Mouse (Mus musculus) CH12.LX (cell line): Measurements from ENCODE around the gene Zfp90. TPM values are rescaled to one million over a fixed set of nuclear protein-coding genes. Genes with fewer than 3 reads are reported as not detected.

Source experiments
- DNase-seq: peaks from one replicate; pipeline ENCODE4 v3.0.0-alpha.2; 2013; ENCODE audit errors: extremely low read depth
- H3K27ac ChIP-seq: 2 replicates; pipeline ENCODE4 v1.5.1; 2012; ENCODE audit warnings: low read depth, mild to moderate bottlenecking, control low read depth, moderate library complexity; ENCODE audit not compliant: insufficient read depth
- H3K27me3 ChIP-seq: replicated peaks from 2 replicates; pipeline ENCODE3; 2012; ENCODE audit warnings: inconsistent platforms
- H3K36me3 ChIP-seq, 2 experiments: replicated peaks in 1 of 2; 2 replicates each; pipeline versions ENCODE3 to v1.6.1; 2012; ENCODE audit warnings: inconsistent platforms in 1 of 2, low read length in 1 of 2, mild to moderate bottlenecking in 1 of 2, mixed read lengths in 1 of 2, moderate library complexity in 1 of 2; ENCODE audit not compliant: control insufficient read depth in 1 of 2, insufficient read depth in 1 of 2
- H3K4me1 ChIP-seq, 2 experiments: 2 replicates each; pipeline ENCODE4 v1.6.1; 2012; ENCODE audit warnings: inconsistent platforms in 1 of 2, moderate library complexity in 1 of 2; ENCODE audit not compliant: insufficient read depth in 2 of 2, control insufficient read depth in 1 of 2
- H3K4me2 ChIP-seq: 2 replicates; pipeline ENCODE4 v1.6.1; 2012; ENCODE audit warnings: low read depth, mild to moderate bottlenecking, control low read depth; ENCODE audit not compliant: poor library complexity, insufficient read depth, severe bottlenecking
- H3K4me3 ChIP-seq, 3 experiments: fragments of 150-350 bp in 1 of 3; sonication (generic) in 1 of 3; replicated peaks in 1 of 3; 2 replicates each; pipeline versions ENCODE3 to v1.5.1; 2011 to 2012; ENCODE audit warnings: low read depth in 2 of 3, low read length in 2 of 3, mild to moderate bottlenecking in 2 of 3, moderate library complexity in 2 of 3, control low read depth in 1 of 3, improper control_type of control experiment in 1 of 3, inconsistent platforms in 1 of 3, mixed read lengths in 1 of 3; ENCODE audit not compliant: poor library complexity in 1 of 3
- H3K79me2 ChIP-seq: replicated peaks from 2 replicates; pipeline ENCODE4 v1.6.1; 2012; ENCODE audit warnings: mild to moderate bottlenecking, moderate library complexity; ENCODE audit not compliant: control insufficient read depth, poor library complexity, insufficient read depth, severe bottlenecking; ENCODE audit errors: extremely low read depth
- H3K9ac ChIP-seq: 2 replicates; pipeline ENCODE4 v1.6.1; 2012; ENCODE audit warnings: low read depth, mild to moderate bottlenecking, control low read depth, moderate library complexity; ENCODE audit not compliant: insufficient read depth
- H3K9me3 ChIP-seq: replicated peaks from 2 replicates; pipeline ENCODE3; 2012; ENCODE audit warnings: low read length, inconsistent platforms, mixed read lengths
- BHLHE40 ChIP-seq: IDR thresholded peaks from 2 replicates; pipeline ENCODE4 v1.6.1; 2011; ENCODE audit warnings: mild to moderate bottlenecking, low read depth, low read length, improper control_type of control experiment
- CHD1 ChIP-seq: IDR thresholded peaks from 2 replicates; pipeline ENCODE4 v1.6.1; 2012; ENCODE audit warnings: low read depth, low read length, improper control_type of control experiment, inconsistent platforms
- CTCF ChIP-seq, 2 experiments: IDR thresholded peaks in 1 of 2; conservative IDR thresholded peaks in 1 of 2; 2 replicates each; pipeline ENCODE4 v1.5.1; 2011 to 2012; ENCODE audit warnings: low read depth in 2 of 2, low read length in 2 of 2, improper control_type of control experiment in 1 of 2, inconsistent platforms in 1 of 2, mild to moderate bottlenecking in 1 of 2, moderate library complexity in 1 of 2
- EP300 ChIP-seq: IDR thresholded peaks from 2 replicates; pipeline ENCODE4 v1.6.1; 2011; ENCODE audit warnings: low read length, improper control_type of control experiment
- HCFC1 ChIP-seq: IDR thresholded peaks from 2 replicates; pipeline ENCODE4 v1.6.1; 2012; ENCODE audit warnings: low read depth, mild to moderate bottlenecking, inconsistent platforms, low read length, improper control_type of control experiment
- IRF4 ChIP-seq: IDR thresholded peaks from 2 replicates; pipeline ENCODE4 v1.6.1; 2014; ENCODE audit warnings: low read depth, mild to moderate bottlenecking, inconsistent platforms, low read length, improper control_type of control experiment
- KAT2A ChIP-seq: IDR thresholded peaks from 2 replicates; pipeline ENCODE4 v1.6.1; 2012; ENCODE audit warnings: low read length, improper control_type of control experiment, inconsistent platforms; ENCODE audit not compliant: insufficient replicate concordance
- MAZ ChIP-seq: IDR thresholded peaks from 2 replicates; pipeline ENCODE4 v1.6.1; 2012; ENCODE audit warnings: low read depth, mild to moderate bottlenecking, inconsistent platforms, low read length, improper control_type of control experiment, moderate library complexity
- MEF2A ChIP-seq: IDR thresholded peaks from 2 replicates; pipeline ENCODE4 v1.6.1; 2014; ENCODE audit warnings: low read depth, mild to moderate bottlenecking, inconsistent platforms, low read length, improper control_type of control experiment, borderline replicate concordance
- MYC ChIP-seq: IDR thresholded peaks from 2 replicates; pipeline ENCODE4 v1.6.1; 2011; ENCODE audit warnings: low read depth, mild to moderate bottlenecking, improper control_type of control experiment, low read length
- NRF1 ChIP-seq: IDR thresholded peaks from 2 replicates; pipeline ENCODE4 v1.6.1; 2014; ENCODE audit warnings: low read depth, mild to moderate bottlenecking, inconsistent platforms, low read length, improper control_type of control experiment, moderate library complexity
- PAX5 ChIP-seq: IDR thresholded peaks from 2 replicates; pipeline ENCODE4 v1.6.1; 2012; ENCODE audit warnings: low read length, inconsistent platforms, mixed read lengths
- POLR2A ChIP-seq: IDR thresholded peaks from 2 replicates; pipeline ENCODE4 v1.6.1; 2011; ENCODE audit warnings: low read depth, mild to moderate bottlenecking, improper control_type of control experiment, low read length
- POLR2AphosphoS2 ChIP-seq: IDR thresholded peaks from 2 replicates; pipeline ENCODE4 v1.6.1; 2011; ENCODE audit warnings: low read depth, low read length, improper control_type of control experiment
- RAD21 ChIP-seq: IDR thresholded peaks from 2 replicates; pipeline ENCODE4 v1.6.1; 2011; ENCODE audit warnings: low read depth, mild to moderate bottlenecking, low read length, improper control_type of control experiment, moderate library complexity
- RCOR1 ChIP-seq: conservative IDR thresholded peaks from 2 replicates; pipeline ENCODE4 v1.6.1; 2012; ENCODE audit warnings: low read depth, mild to moderate bottlenecking, inconsistent platforms, low read length, improper control_type of control experiment
- SMC3 ChIP-seq: IDR thresholded peaks from 2 replicates; pipeline ENCODE4 v1.6.1; 2011; ENCODE audit warnings: low read depth, low read length, improper control_type of control experiment
- TBP ChIP-seq: conservative IDR thresholded peaks from 2 replicates; pipeline ENCODE4 v1.6.1; 2011; ENCODE audit warnings: low read depth, low read length, improper control_type of control experiment
- TCF12 ChIP-seq: IDR thresholded peaks from 2 replicates; pipeline ENCODE4 v1.6.1; 2014; ENCODE audit warnings: low read depth, mild to moderate bottlenecking, inconsistent platforms, low read length, improper control_type of control experiment
- UBTF ChIP-seq: IDR thresholded peaks from 2 replicates; pipeline ENCODE4 v1.6.1; 2012; ENCODE audit warnings: low read depth, mild to moderate bottlenecking, inconsistent platforms, low read length, improper control_type of control experiment, moderate library complexity
- USF1 ChIP-seq: IDR thresholded peaks from 2 replicates; pipeline ENCODE4 v1.6.1; 2014; ENCODE audit warnings: low read depth, mild to moderate bottlenecking, inconsistent platforms, low read length, improper control_type of control experiment
- ZC3H11A ChIP-seq: IDR thresholded peaks from 2 replicates; pipeline ENCODE4 v1.6.1; 2012; ENCODE audit warnings: low read depth, mild to moderate bottlenecking, inconsistent platforms, low read length, improper control_type of control experiment
- dilution Hi-C: fragments of 300-500 bp; cut with MboI; formaldehyde crosslinking; loops from 2 replicates; pipeline ENCODE4 v1.14.3; 2020; ENCODE audit warnings: low sequenced_read_pairs; ENCODE audit not compliant: extremely low pct_unique_long_range_greater_than_20kb, extremely low pct_ligation_motif_present
- in situ Hi-C: fragments of 300-500 bp; cut with MboI; formaldehyde crosslinking; loops from 3 replicates; pipeline ENCODE4 v1.14.3; 2019; ENCODE audit warnings: low sequenced_read_pairs, low pct_ligation_motif_present, low pct_unique_long_range_greater_than_20kb, mixed read lengths
- polyA plus RNA-seq: library from polyadenylated mRNA; unstranded; fragments of >175 nt; gene quantifications from 2 replicates; pipeline ENCODE4 v1.2.1, GENCODE M21; 2012; ENCODE audit warnings: low read depth; ENCODE audit not compliant: insufficient read length
- total RNA-seq, 2 experiments: library from RNA; depleted of rRNA; stranded (reverse); fragments of 300-350 nt in 1 of 2; fragments of >200 nt in 1 of 2; gene quantifications; 2 replicates each; pipeline ENCODE4 v1.2.3; 2012 to 2014

The Zfp90 gene
- total and polyA plus RNA-seq, 3 experiments: 1.8 to 3.5 (median 3.0) TPM

- no peak overlapping the region for H3K9ac ChIP-seq
- DNase-seq: peak; percentile 13
- dilution Hi-C loops (no loop called here), in situ Hi-C loops (no loop called here)
- peaks cover 4% of the 10 kb centered on the region for H3K27me3 ChIP-seq
- no peaks in the 10 kb centered on the region for H3K79me2 ChIP-seq
- no peak overlapping the region for H3K4me3 ChIP-seq
- no peak overlapping the region for H3K27ac ChIP-seq
- TF ChIP-seq CTCF (conservative IDR thresholded peaks at IDR 0.05 in 1 of 2, IDR thresholded peaks at IDR 0.05 in 1 of 2; ENCODE audit: low read depth in 2 of 2, low read length in 2 of 2) (peak; percentile 37 to 58; a peak in 3 of 4 replicates), RAD21 (peak; percentile 33), PAX5 (no peak), SMC3 (peak; percentile 28), USF1 (no peak), CHD1 (no peak), HCFC1 (no peak)
- TF ChIP-seq, all 38 proteins: peak for 3
- H3K4me1 ChIP-seq: peaks cover 0 to 6% of the 10 kb centered on the region in 2 experiments; a peak in 2 of 4 replicates
- H3K4me2 ChIP-seq: no peak overlapping the region
- peaks cover 12% of the 10 kb centered on the region for H3K9me3 ChIP-seq
- H3K36me3 ChIP-seq: no peaks in the 10 kb centered on the region
Measured at GRCm38 (mm10) chr8:106368501-106368900, 46.6 kb upstream of the Zfp90 start.

GRCm38 (mm10) chr8:106369069-106369468, 46.1 kb upstream of the Zfp90 start:
- no peak overlapping the region for H3K9ac ChIP-seq
- TF ChIP-seq TCF12: no peak
- TF ChIP-seq EP300: no peak
- TF ChIP-seq ZC3H11A: no peak
- TF ChIP-seq RCOR1: no peak
- TF ChIP-seq TBP: no peak
- no peak for TF ChIP-seq UBTF
- no peak overlapping the region for H3K4me3 ChIP-seq
- H3K27me3 ChIP-seq: peaks cover 4% of the 10 kb centered on the region
- H3K79me2 ChIP-seq: no peaks in the 10 kb centered on the region
- no peak for DNase-seq
- dilution Hi-C loops (no loop called here), in situ Hi-C loops (no loop called here)
- peaks cover 0 to 5% of the 10 kb centered on the region in 2 experiments; a peak in 2 of 4 replicates for H3K4me1 ChIP-seq
- H3K36me3 ChIP-seq: no peaks in the 10 kb centered on the region
- H3K4me2 ChIP-seq: no peak overlapping the region
- H3K9me3 ChIP-seq: peaks cover 12% of the 10 kb centered on the region
- no peak overlapping the region for H3K27ac ChIP-seq

- no peaks in the 10 kb centered on the region for H3K79me2 ChIP-seq
- H3K4me1 ChIP-seq: no peaks in the 10 kb centered on the region
- no peaks in the 10 kb centered on the region for H3K9me3 ChIP-seq
- TF ChIP-seq HCFC1 (no peak), UBTF (no peak), IRF4 (no peak), RCOR1 (no peak), TCF12 (no peak), POLR2AphosphoS2 (no peak), EP300 (no peak), NRF1 (no peak), MAZ (no peak), MEF2A (no peak), CTCF (conservative IDR thresholded peaks at IDR 0.05 in 1 of 2, IDR thresholded peaks at IDR 0.05 in 1 of 2; ENCODE audit: low read depth in 2 of 2, low read length in 2 of 2) (no peak), BHLHE40 (no peak), PAX5 (no peak), USF1 (no peak), MYC (no peak), POLR2A (no peak), KAT2A (no peak)
- in situ Hi-C loops (no loop called here), dilution Hi-C loops (no loop called here)
- H3K9ac ChIP-seq: no peak overlapping the region
- no peaks in the 10 kb centered on the region for H3K36me3 ChIP-seq
- H3K4me3 ChIP-seq: no peak overlapping the region
- no peak overlapping the region for H3K27ac ChIP-seq
- no peaks in the 10 kb centered on the region for H3K27me3 ChIP-seq
- DNase-seq: no peak
- H3K4me2 ChIP-seq: no peak overlapping the region
Measured at GRCm38 (mm10) chr8:106375957-106376356, 39.2 kb upstream of the Zfp90 start.
